Mouse (Mus musculus): ENCODE measurements around the gene Strbp.

- TF ChIP-seq CTCF (IDR thresholded peaks at IDR 0.05; ENCODE audit: borderline replicate concordance, insufficient read depth, low read depth, low read length) (no peak), POLR2A (IDR thresholded peaks at IDR 0.05; ENCODE audit: borderline replicate concordance, insufficient read depth, low read length) (no peak)
Observed at GRCm38 (mm10) chr2:37713100-37713499, 9.4 kb upstream of the Strbp start.

Data from cerebellum, adult 2 months (tissue).